Mouse (Mus musculus) forebrain, embryonic 12.5 days (tissue): ENCODE measurements at regions not wholly inside any gene's neighbourhood (a gene's known extent, or its start where the extent isn't known, plus 50 kb on each side); places are given as distances from the start of the nearest gene placed in this dataset.

ENCODE experiments used
- ATAC-seq: fragments of 200-750 bp; cut with Nextera tagmentation; 2 replicates; pipeline ENCODE4 v1.8.0; 2017; ENCODE audit warnings: moderate TSS enrichment; ENCODE audit not compliant: low FRiP score
- H3K27ac ChIP-seq: fragments of 300-500 bp; sonication (generic); 2 replicates; pipeline ENCODE4 v1.5.1; 2016; ENCODE audit warnings: mild to moderate bottlenecking
- H3K27me3 ChIP-seq: fragments of 300-500 bp; sonication (generic); 2 replicates; pipeline ENCODE4 v1.6.1; 2016; ENCODE audit warnings: mild to moderate bottlenecking
- H3K36me3 ChIP-seq: fragments of 300-500 bp; sonication (generic); replicated peaks from 2 replicates; pipeline ENCODE4 v1.6.1; 2016; ENCODE audit warnings: mild to moderate bottlenecking
- H3K4me1 ChIP-seq: fragments of 300-500 bp; sonication (generic); 2 replicates; pipeline ENCODE4 v1.6.1; 2016
- H3K4me2 ChIP-seq: fragments of 300-500 bp; sonication (generic); 2 replicates; pipeline ENCODE4 v1.6.1; 2016; ENCODE audit warnings: mild to moderate bottlenecking, moderate library complexity
- H3K4me3 ChIP-seq: fragments of 300-500 bp; sonication (generic); replicated peaks from 2 replicates; pipeline ENCODE4 v1.5.1; 2016; ENCODE audit warnings: mild to moderate bottlenecking
- H3K9ac ChIP-seq: fragments of 300-500 bp; sonication (generic); 2 replicates; pipeline ENCODE4 v1.6.1; 2016; ENCODE audit warnings: mild to moderate bottlenecking
- H3K9me3 ChIP-seq: fragments of 300-500 bp; sonication (generic); 2 replicates; pipeline ENCODE4 v1.6.1; 2016
- WGBS: fragments of 180-500 bp; shearing (Covaris S2); methylation state at CpG from one replicate; pipeline ENCODE4 v1.1.7; 2016; 5-methylcytosine and 5-hydroxymethylcytosine counted together

DNA sequence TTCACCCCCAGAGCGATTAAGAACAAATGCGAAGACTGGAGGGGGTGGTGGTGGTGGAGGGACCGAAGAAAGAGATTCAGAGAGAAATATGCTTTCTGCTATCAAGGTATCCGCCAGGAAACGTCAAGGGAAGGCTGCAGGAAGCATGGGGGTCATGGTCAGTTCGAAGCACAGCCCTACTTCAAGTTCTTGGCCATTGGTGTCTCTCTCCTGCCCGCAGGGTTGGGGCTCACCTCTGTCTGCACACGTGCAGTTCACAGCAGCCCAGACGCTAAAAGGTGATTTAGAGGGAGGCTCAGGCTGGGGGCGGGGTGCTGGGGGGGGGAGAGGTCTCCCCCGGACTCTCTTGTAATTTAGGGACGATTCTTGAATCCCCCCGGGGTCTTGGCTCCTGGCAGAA is 533.1 kb upstream of the Tbx3 start:
- no peaks in the 10 kb centered on the region for H3K27me3 ChIP-seq
- H3K9ac ChIP-seq: no peak overlapping the region
- no peak for ATAC-seq
- no peak overlapping the region for H3K4me3 ChIP-seq
- 69% methylated on average over 13 of the region's 13 CpGs for WGBS
- H3K27ac ChIP-seq: no peak overlapping the region
- no peaks in the 10 kb centered on the region for H3K36me3 ChIP-seq
- H3K4me1 ChIP-seq: peaks cover 5% of the 10 kb centered on the region
- no peaks in the 10 kb centered on the region for H3K9me3 ChIP-seq
- H3K4me2 ChIP-seq: no peak overlapping the region

DNA sequence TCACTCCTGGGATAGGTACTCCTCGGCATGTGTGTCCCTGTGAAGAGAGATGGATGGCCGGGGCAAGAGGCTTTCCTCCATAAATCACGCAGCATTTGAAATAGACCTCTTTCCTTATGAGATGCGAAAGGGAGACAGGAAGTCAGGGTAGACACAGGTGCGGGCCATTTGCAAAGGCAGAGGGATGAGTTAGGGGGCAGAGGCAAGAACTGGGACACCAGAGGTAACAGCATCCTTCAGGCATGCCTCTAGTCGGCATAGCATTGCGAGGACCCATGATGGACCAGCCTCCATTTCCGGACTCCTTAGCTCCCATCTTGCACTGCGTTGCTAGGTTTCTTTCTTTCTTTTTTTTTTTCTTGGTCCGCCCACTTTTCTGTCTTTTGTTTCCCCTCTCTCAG is 532.6 kb upstream of the Tbx3 start:
- H3K9ac ChIP-seq: no peak overlapping the region
- no peak overlapping the region for H3K4me2 ChIP-seq
- peaks cover 5% of the 10 kb centered on the region for H3K4me1 ChIP-seq
- no peak overlapping the region for H3K27ac ChIP-seq
- H3K27me3 ChIP-seq: no peaks in the 10 kb centered on the region
- ATAC-seq: no peak
- no peak overlapping the region for H3K4me3 ChIP-seq
- H3K36me3 ChIP-seq: no peaks in the 10 kb centered on the region
- H3K9me3 ChIP-seq: no peaks in the 10 kb centered on the region
- WGBS: 76% methylated on average over 10 of the region's 10 CpGs

DNA sequence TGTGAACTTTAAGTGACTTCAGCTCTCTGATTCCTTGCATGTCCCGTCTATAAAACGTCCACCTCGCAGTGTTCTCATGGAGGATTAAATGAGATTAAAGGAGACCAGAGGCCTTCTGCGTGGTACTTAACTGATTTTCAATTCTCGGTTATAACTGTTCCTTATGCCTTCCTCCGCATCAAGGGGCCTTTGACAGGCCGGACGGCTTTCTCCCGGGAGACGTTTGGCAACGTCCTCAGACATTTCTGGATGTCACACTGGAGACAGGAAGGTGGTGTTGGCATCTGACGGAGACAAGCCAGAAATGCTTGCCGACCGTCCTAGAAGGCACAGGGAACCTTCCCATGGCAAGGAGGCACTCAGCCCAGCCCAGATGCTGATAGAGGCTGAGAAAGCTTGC is 532.2 kb upstream of the Tbx3 start:
- Histone ChIP-seq H3K27me3 (no peaks in the 10 kb centered on the region), H3K4me3 (no peak overlapping the region), H3K36me3 (no peaks in the 10 kb centered on the region), H3K9me3 (no peaks in the 10 kb centered on the region), H3K27ac (no peak overlapping the region), H3K9ac (no peak overlapping the region), H3K4me2 (no peak overlapping the region), H3K4me1 (peaks cover 5% of the 10 kb centered on the region)
- 58% methylated on average over 14 of the region's 14 CpGs for WGBS
- ATAC-seq: no peak

DNA sequence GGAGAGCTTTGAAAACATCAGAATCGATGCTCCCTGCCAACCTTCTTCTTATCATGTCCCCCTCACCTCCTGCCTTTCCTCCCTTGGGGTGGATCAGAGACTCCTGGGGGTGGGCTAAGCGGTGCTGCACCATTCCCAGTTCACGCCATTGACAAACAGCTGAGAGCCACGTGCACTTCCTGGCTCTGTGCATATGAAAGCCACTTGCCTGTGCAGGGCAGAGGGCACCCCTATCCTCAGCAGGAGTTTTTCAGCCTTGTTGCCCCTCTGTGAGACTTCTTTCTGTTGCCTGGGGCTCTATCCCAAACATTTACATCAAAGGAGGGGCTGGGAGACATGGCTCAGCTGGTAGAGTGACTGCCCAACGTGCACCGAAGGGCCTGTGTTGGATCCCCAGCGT is 531.1 kb upstream of the Tbx3 start:
- H3K36me3 ChIP-seq: no peaks in the 10 kb centered on the region
- H3K27ac ChIP-seq: no peak overlapping the region
- WGBS: 45% methylated on average over 7 of the region's 7 CpGs
- ATAC-seq: no peak
- H3K9ac ChIP-seq: no peak overlapping the region
- H3K4me2 ChIP-seq: no peak overlapping the region
- H3K9me3 ChIP-seq: no peaks in the 10 kb centered on the region
- H3K4me3 ChIP-seq: no peak overlapping the region
- no peaks in the 10 kb centered on the region for H3K27me3 ChIP-seq
- H3K4me1 ChIP-seq: peaks cover 5% of the 10 kb centered on the region

DNA sequence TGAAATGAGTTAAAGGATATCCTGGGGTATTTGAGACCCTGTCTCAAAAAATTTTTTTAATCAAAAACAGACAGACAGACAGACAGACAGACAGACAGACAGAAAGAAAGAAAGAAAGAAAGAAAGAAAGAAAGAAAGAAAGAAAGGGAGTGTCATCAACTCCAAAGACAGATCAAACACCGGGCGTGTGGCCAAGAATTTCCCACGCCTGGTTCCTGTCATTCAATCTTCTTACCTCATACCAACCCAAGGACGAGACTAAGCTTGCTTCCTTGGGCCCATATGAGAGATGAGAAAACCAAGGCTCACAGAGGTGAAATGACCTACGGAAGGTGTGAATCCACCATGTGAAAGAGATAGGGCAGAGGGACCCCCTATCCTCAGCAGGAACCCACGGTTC is 530.7 kb upstream of the Tbx3 start:
- Histone ChIP-seq H3K27ac (no peak overlapping the region), H3K9me3 (no peaks in the 10 kb centered on the region), H3K36me3 (no peaks in the 10 kb centered on the region), H3K4me1 (peaks cover 5% of the 10 kb centered on the region), H3K27me3 (no peaks in the 10 kb centered on the region), H3K4me2 (no peak overlapping the region), H3K9ac (no peak overlapping the region), H3K4me3 (no peak overlapping the region)
- whole genome bisulfite sequencing: 88% methylated on average over 6 of the region's 6 CpGs
- no peak for ATAC-seq

DNA sequence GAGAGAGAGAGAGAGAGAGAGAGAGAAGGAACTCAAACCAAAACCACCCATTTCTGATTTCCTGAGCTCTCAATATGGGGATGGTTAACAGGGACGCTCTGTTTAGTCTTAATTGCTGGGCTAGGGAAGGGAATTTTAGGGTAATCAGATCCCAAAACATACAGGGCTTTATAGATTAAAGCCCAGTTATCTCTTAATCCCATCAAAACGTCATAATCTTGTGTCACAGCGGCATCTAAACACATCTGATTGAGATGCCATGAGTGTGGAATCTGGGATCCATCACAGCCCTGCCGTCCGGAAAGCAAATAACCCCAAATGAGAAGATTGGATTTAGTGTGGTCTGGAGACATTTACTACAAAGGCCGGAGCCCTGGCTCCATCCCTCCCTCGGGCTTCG is 527.1 kb upstream of the Tbx3 start:
- Histone ChIP-seq H3K9ac (no peak overlapping the region), H3K4me3 (no peak overlapping the region), H3K36me3 (no peaks in the 10 kb centered on the region), H3K4me2 (no peak overlapping the region), H3K27me3 (no peaks in the 10 kb centered on the region), H3K27ac (no peak overlapping the region), H3K9me3 (0 out of 2 replicates have a peak, but pooled peaks cover 3% of the 10 kb centered on the region), H3K4me1 (peaks cover 1% of the 10 kb centered on the region)
- no peak for ATAC-seq
- WGBS: 66% methylated on average over 8 of the region's 8 CpGs

DNA sequence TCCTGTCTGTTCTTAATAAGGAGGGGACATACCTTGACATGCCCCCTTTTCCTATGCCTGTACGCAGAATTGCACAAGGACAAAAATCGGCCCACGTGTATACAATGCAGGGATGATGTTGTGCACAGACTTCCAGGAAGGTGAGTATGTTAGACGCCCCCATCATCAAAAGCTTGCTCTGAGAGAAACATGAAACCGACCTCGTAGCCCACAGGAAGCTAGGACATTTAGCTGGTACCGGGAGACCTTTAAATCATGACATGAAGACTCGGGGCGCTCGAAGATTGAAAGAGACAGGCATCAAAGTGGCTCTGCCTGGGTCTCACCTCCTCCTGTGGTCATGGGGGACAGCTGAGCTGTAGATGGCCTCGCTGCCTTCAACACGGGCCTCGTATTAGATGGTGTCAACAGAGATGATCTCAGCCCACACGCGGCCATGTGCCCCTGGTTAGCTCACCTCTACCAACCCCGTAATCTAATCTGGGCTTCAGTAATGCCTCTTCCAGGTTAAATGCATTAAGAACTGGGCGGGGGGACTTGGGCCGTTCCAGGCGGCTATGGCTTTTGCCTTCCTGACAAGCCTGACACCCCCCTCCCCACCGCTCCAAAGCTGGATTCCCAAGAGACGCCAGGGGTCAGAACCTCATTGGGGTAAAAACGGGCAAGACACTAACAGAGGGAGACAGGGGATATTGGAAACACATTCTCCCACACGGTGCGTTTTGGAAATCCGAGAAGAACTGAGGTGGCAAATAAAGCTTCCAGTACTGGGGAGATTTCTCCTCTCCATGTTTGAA is 520.9 kb upstream of the Tbx3 start:
- H3K36me3 ChIP-seq: no peaks in the 10 kb centered on the region
- H3K4me3 ChIP-seq: no peak overlapping the region
- no peak overlapping the region for H3K4me2 ChIP-seq
- H3K27ac ChIP-seq: no peak overlapping the region
- 83% methylated on average over 25 of the region's 25 CpGs for WGBS
- H3K9me3 ChIP-seq: 0 out of 2 replicates have a peak, but pooled peaks cover 8% of the 10 kb centered on the region
- no peak for ATAC-seq
- H3K4me1 ChIP-seq: no peaks in the 10 kb centered on the region
- no peak overlapping the region for H3K9ac ChIP-seq
- H3K27me3 ChIP-seq: no peaks in the 10 kb centered on the region

DNA sequence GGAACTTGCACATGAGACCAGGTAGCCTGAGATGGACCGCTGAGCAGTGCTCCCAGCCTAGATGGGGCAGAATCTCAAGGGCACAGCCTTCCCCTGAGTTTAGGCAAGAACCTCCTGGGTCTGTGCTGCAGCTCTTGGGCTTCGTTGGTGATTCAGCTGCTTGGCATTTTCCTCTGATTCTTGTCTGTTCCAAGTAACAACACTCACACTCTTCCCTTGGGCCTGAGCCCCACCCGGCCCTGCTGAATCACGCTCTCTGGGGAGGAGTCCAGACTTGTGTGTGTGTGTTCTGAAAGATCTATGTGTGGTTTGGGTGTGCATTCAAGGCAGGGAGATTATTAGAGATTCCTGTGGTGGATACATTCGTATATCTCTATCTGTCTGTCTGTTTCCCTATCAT is 517.4 kb upstream of the Tbx3 start:
- H3K9ac ChIP-seq: no peak overlapping the region
- H3K36me3 ChIP-seq: no peaks in the 10 kb centered on the region
- no peak overlapping the region for H3K27ac ChIP-seq
- H3K4me1 ChIP-seq: no peaks in the 10 kb centered on the region
- H3K4me2 ChIP-seq: no peak overlapping the region
- H3K4me3 ChIP-seq: no peak overlapping the region
- H3K9me3 ChIP-seq: 0 out of 2 replicates have a peak, but pooled peaks cover 9% of the 10 kb centered on the region
- ATAC-seq: no peak
- WGBS: 91% methylated on average over 5 of the region's 5 CpGs
- H3K27me3 ChIP-seq: 0 out of 2 replicates have a peak, but pooled peaks cover under 1% of the 10 kb centered on the region

DNA sequence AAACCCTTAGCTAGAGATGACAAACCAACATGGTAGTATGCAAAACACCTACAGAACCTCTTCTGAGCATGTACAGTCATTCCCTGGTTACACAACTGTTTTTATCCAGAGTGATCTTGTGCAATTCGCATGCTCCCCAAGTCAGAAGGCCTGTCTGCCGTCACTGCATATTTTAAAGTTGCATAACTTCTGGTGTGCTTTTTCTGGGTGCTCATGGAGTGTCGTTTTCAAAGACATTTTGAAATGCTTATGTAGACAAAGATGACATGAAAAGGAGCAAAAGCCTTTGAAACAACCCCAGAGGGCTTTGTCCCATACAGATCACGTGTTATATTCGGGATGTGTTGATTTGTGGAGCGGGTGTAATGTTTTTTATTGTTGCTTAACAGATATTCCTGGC is 513.8 kb upstream of the Tbx3 start:
- no peak for ATAC-seq
- Histone ChIP-seq H3K4me3 (no peak overlapping the region), H3K4me2 (no peak overlapping the region), H3K9me3 (0 out of 2 replicates have a peak, but pooled peaks cover 9% of the 10 kb centered on the region), H3K27ac (no peak overlapping the region), H3K9ac (no peak overlapping the region), H3K27me3 (peaks cover 14% of the 10 kb centered on the region), H3K4me1 (no peaks in the 10 kb centered on the region), H3K36me3 (no peaks in the 10 kb centered on the region)
- 89% methylated on average over 6 of the region's 6 CpGs for WGBS

DNA sequence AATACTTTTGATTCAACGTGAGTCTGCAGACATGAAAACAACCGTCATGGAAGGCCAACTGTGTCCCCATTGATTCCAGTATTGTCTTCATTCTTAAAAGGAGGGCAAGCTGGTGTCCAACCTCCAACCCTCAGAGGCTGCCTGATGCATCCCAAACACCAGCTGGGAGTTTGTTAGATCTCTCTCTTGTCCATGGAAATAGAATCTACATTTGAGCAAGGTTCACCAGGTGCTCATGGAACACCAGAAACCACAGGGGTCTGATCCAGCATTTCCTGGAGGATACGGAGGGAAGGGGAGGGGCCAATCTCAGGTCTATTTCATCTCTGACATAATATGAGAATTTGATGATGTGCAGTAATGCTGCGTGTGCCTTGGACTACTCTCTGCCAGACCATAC is 512.3 kb upstream of the Tbx3 start:
- Histone ChIP-seq H3K9ac (no peak overlapping the region), H3K27me3 (peaks cover 14% of the 10 kb centered on the region), H3K9me3 (0 out of 2 replicates have a peak, but pooled peaks cover 9% of the 10 kb centered on the region), H3K36me3 (no peaks in the 10 kb centered on the region), H3K4me3 (no peak overlapping the region), H3K27ac (no peak overlapping the region), H3K4me1 (no peaks in the 10 kb centered on the region; the same call in 1 of the 2 replicates), H3K4me2 (no peak overlapping the region)
- 75% methylated on average over 4 of the region's 4 CpGs for WGBS
- ATAC-seq: no peak

DNA sequence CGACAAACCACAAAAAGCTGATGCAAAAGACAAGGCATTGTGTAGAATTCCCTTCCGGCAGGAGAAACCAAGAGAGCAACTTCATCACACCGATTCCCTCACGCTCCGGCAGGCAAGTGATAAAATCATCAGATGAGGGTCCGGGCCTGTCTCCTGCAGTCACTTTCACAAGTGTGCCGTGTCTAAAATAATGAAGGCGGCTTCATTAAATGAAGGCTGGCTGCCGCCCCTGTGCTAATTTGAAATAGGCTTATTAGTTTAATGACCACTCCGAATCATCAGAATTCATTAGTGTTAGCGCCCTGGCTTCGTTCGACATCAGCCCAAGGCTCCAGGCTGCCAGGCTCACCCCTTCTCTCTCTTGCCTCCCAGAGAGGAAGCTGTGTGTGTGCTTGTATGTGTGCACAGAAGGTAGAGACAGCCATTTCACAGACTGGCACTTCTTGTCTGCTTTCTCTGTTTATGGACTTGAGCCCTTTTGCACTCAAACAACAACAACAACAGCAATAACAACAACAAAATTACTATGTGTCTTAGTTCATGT is 508.3 kb upstream of the Tbx3 start:
- no peak overlapping the region for H3K27ac ChIP-seq
- no peak overlapping the region for H3K4me2 ChIP-seq
- H3K9me3 ChIP-seq: 0 out of 2 replicates have a peak, but pooled peaks cover under 1% of the 10 kb centered on the region
- ATAC-seq: no peak; the same call in 1 of the 2 replicates
- peaks cover 17% of the 10 kb centered on the region for H3K27me3 ChIP-seq
- no peaks in the 10 kb centered on the region; the same call in 1 of the 2 replicates for H3K4me1 ChIP-seq
- no peak overlapping the region for H3K9ac ChIP-seq
- no peaks in the 10 kb centered on the region for H3K36me3 ChIP-seq
- no peak overlapping the region for H3K4me3 ChIP-seq
- 51% methylated on average over 13 of the region's 13 CpGs for WGBS

DNA sequence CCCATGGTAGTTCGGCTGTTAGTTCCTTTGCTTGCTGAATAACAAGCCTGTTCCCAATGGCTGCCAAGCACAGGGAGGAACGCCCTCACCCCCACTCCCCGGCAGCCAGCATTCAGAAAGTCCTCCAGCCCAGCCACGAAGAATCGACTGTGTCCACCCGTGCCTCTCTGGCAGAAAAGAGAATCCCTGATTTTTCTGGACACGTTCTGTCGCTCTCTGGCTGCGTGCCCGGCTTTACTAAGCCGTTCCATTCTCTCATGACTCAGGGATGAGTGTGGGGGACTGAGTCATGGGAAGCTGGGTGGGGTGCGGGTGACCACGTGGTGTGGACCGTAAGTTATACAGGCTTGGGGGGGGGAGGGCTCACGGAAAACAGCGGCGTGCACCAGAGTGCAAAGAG is 502.8 kb upstream of the Tbx3 start:
- no peak overlapping the region for H3K9ac ChIP-seq
- H3K27me3 ChIP-seq: peaks cover 4% of the 10 kb centered on the region
- no peak overlapping the region for H3K27ac ChIP-seq
- H3K4me1 ChIP-seq: no peaks in the 10 kb centered on the region
- H3K4me2 ChIP-seq: no peak overlapping the region
- no peak overlapping the region for H3K4me3 ChIP-seq
- no peaks in the 10 kb centered on the region for H3K9me3 ChIP-seq
- WGBS: 88% methylated on average over 17 of the region's 17 CpGs
- no peak for ATAC-seq
- H3K36me3 ChIP-seq: no peaks in the 10 kb centered on the region

DNA sequence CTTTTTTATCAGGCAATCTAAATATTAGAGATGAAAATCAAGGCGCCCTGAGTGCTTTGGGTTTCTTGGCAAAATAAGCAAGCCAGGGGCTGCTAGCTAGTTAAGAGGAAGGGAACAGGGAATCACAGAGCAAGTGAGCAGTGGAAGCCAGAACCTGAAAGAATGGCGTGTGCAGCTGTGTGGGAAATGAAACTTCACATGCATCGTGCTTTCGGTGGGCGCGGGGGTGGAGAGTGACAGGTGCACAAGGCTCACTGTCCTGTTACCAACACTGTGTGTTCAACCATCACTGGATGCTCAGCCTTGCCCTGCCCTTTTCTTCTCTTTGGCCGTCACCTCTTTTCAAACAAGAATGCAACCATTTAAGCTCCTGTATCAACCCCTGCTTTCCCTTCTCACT is 501.2 kb upstream of the Tbx3 start:
- Histone ChIP-seq H3K4me3 (no peak overlapping the region), H3K27me3 (peaks cover 4% of the 10 kb centered on the region), H3K4me2 (no peak overlapping the region), H3K36me3 (no peaks in the 10 kb centered on the region), H3K9me3 (no peaks in the 10 kb centered on the region), H3K9ac (no peak overlapping the region), H3K4me1 (no peaks in the 10 kb centered on the region), H3K27ac (no peak overlapping the region)
- ATAC-seq: no peak
- 91% methylated on average over 7 of the region's 7 CpGs for WGBS
